Mouse (Mus musculus): ENCODE data around the gene Glod5. TPM values are rescaled to one million over a fixed set of nuclear protein-coding genes. Genes with fewer than 3 reads are reported as not detected.

The Glod5 gene
- total and polyA plus RNA-seq, 2 experiments = not detected

GRCm38 (mm10) chrX:7966161-7966560 is 52.1 kb downstream of the Glod5 start:
- H3K27ac ChIP-seq (replicated peaks; ENCODE audit: insufficient read depth, low read depth, low read length) = no peak overlapping the region
- H3K79me2 ChIP-seq (ENCODE audit: control insufficient read depth, insufficient read depth, low read length) = no peaks in the 10 kb centered on the region
- no peaks in the 10 kb centered on the region for H3K4me1 ChIP-seq (ENCODE audit: control insufficient read depth, insufficient read depth, low read length)
- DNase-seq (ENCODE audit: extremely low read depth, low read depth, low spot score) = no peak
- TF ChIP-seq POLR2A (IDR thresholded peaks at IDR 0.05; ENCODE audit: extremely low read depth, insufficient read depth, low read length) = no peak
- no peak for TF ChIP-seq CTCF (IDR thresholded peaks at IDR 0.05; ENCODE audit: low read depth, low read length)
- H3K27me3 ChIP-seq (ENCODE audit: control insufficient read depth, insufficient read depth, low read length) = no peaks in the 10 kb centered on the region
- H3K4me3 ChIP-seq (ENCODE audit: insufficient read depth, low read depth, low read length) = no peak overlapping the region
- 64% methylated on average over 4 of the region's 4 CpGs for WGBS
- H3K9ac ChIP-seq (ENCODE audit: low read depth, low read length) = no peak overlapping the region
- H3K36me3 ChIP-seq (ENCODE audit: control insufficient read depth, insufficient read depth, low read length) = no peaks in the 10 kb centered on the region

- TF ChIP-seq POLR2A (IDR thresholded peaks at IDR 0.05; ENCODE audit: extremely low read depth, insufficient read depth, low read length) = no peak
- H3K4me3 ChIP-seq (ENCODE audit: insufficient read depth, low read depth, low read length) = no peak overlapping the region
These were observed 54.3 kb downstream of the Glod5 start for GRCm38 (mm10) chrX:7963829-7964626.

GRCm38 (mm10) chrX:7958868-7959267 is 59.4 kb downstream of the Glod5 start:
- DNase-seq (ENCODE audit: extremely low read depth, low read depth, low spot score) = no peak
- H3K4me1 ChIP-seq (ENCODE audit: control insufficient read depth, insufficient read depth, low read length) = peaks cover 4% of the 10 kb centered on the region; the same call in 1 of the 2 replicates
- no peak overlapping the region for H3K4me3 ChIP-seq (ENCODE audit: insufficient read depth, low read depth, low read length)
- TF ChIP-seq POLR2A (IDR thresholded peaks at IDR 0.05; ENCODE audit: extremely low read depth, insufficient read depth, low read length) (no peak), CTCF (IDR thresholded peaks at IDR 0.05; ENCODE audit: low read depth, low read length) (no peak)
- WGBS = 91% methylated on average over 9 of the region's 9 CpGs
- H3K36me3 ChIP-seq (ENCODE audit: control insufficient read depth, insufficient read depth, low read length) = no peaks in the 10 kb centered on the region
- no peak overlapping the region for H3K27ac ChIP-seq (replicated peaks; ENCODE audit: insufficient read depth, low read depth, low read length)
- H3K79me2 ChIP-seq (ENCODE audit: control insufficient read depth, insufficient read depth, low read length) = no peaks in the 10 kb centered on the region
- H3K27me3 ChIP-seq (ENCODE audit: control insufficient read depth, insufficient read depth, low read length) = no peaks in the 10 kb centered on the region
- no peak overlapping the region for H3K9ac ChIP-seq (ENCODE audit: low read depth, low read length)

More at GRCm38 (mm10) chrX:7963829-7964626, 54.3 kb downstream of the Glod5 start:
- H3K36me3 ChIP-seq (ENCODE audit: control insufficient read depth, insufficient read depth, low read length) = no peaks in the 10 kb centered on the region
- H3K4me1 ChIP-seq (ENCODE audit: control insufficient read depth, insufficient read depth, low read length) = no peaks in the 10 kb centered on the region
- H3K79me2 ChIP-seq (ENCODE audit: control insufficient read depth, insufficient read depth, low read length) = no peaks in the 10 kb centered on the region
- no peaks in the 10 kb centered on the region for H3K27me3 ChIP-seq (ENCODE audit: control insufficient read depth, insufficient read depth, low read length)
- no peak overlapping the region for H3K27ac ChIP-seq (replicated peaks; ENCODE audit: insufficient read depth, low read depth, low read length)
- DNase-seq (ENCODE audit: extremely low read depth, low read depth, low spot score) = no peak
- H3K9ac ChIP-seq (ENCODE audit: low read depth, low read length) = no peak overlapping the region
- WGBS = 70% methylated on average over 7 of the region's 7 CpGs

Other genes starting within 250 kb of the Glod5 start
- gene Gripap1, start 228.7 kb downstream of the Glod5 start, total RNA-seq (2014; rRNA removed) = 11.5 and 13.5 TPM in 2 replicates
- 14.6 and 22.2 TPM in 2 replicates for gene Gripap1, start 228.7 kb downstream of the Glod5 start, polyA plus RNA-seq (2012; rRNA removed)
- not detected in 2 replicates for gene Kcnd1, start 196.2 kb downstream of the Glod5 start, total RNA-seq (2014; rRNA removed)
- gene Kcnd1, start 196.2 kb downstream of the Glod5 start, polyA plus RNA-seq (2012; rRNA removed) = 0.11 TPM in 2 replicates
- 18.0 and 22.0 TPM in 2 replicates for gene Otud5, start 177.1 kb downstream of the Glod5 start, total RNA-seq (2014; rRNA removed)
- 14.2 and 17.0 TPM in 2 replicates for gene Otud5, start 177.1 kb downstream of the Glod5 start, polyA plus RNA-seq (2012; rRNA removed)
- gene Pim2, start 140.2 kb downstream of the Glod5 start, total RNA-seq (2014; rRNA removed) = 0.74 and 1.9 TPM in 2 replicates
- gene Pim2, start 140.2 kb downstream of the Glod5 start, polyA plus RNA-seq (2012; rRNA removed) = 4.7 and 5.4 TPM in 2 replicates
- gene Slc35a2, start 134.5 kb downstream of the Glod5 start, total RNA-seq (2014; rRNA removed) = 10.6 and 11.5 TPM in 2 replicates
- gene Slc35a2, start 134.5 kb downstream of the Glod5 start, polyA plus RNA-seq (2012; rRNA removed) = 34.7 and 42.6 TPM in 2 replicates
- gene Pqbp1, start 119.2 kb downstream of the Glod5 start, total RNA-seq (2014; rRNA removed) = 14.3 and 15.3 TPM in 2 replicates
- 49.1 and 51.2 TPM in 2 replicates for gene Pqbp1, start 119.2 kb downstream of the Glod5 start, polyA plus RNA-seq (2012; rRNA removed)
- 20.7 and 27.5 TPM in 2 replicates for gene Timm17b, start 119.1 kb downstream of the Glod5 start, total RNA-seq (2014; rRNA removed)
- gene Timm17b, start 119.1 kb downstream of the Glod5 start, polyA plus RNA-seq (2012; rRNA removed) = 53.7 and 58.2 TPM in 2 replicates
- gene Gm10491, start 110.7 kb downstream of the Glod5 start, total RNA-seq (2014; rRNA removed) = not detected in 2 replicates
- gene Gm10491, start 110.7 kb downstream of the Glod5 start, polyA plus RNA-seq (2012; rRNA removed) = not detected in 2 replicates
- gene Gm10490, start 109.0 kb downstream of the Glod5 start, total RNA-seq (2014; rRNA removed) = not detected in 2 replicates
- gene Gm10490, start 109.0 kb downstream of the Glod5 start, polyA plus RNA-seq (2012; rRNA removed) = not detected in 2 replicates
- gene Pcsk1n, start 98.7 kb downstream of the Glod5 start, total RNA-seq (2014; rRNA removed) = 0.09 TPM in 1 of 2 replicates, not detected in the other
- gene Pcsk1n, start 98.7 kb downstream of the Glod5 start, polyA plus RNA-seq (2012; rRNA removed) = not detected in 2 replicates
- not detected in 2 replicates for gene Eras, start 89.9 kb downstream of the Glod5 start, total RNA-seq (2014; rRNA removed)
- gene Eras, start 89.9 kb downstream of the Glod5 start, polyA plus RNA-seq (2012; rRNA removed) = not detected in 2 replicates
- gene Hdac6, start 70.6 kb downstream of the Glod5 start, total RNA-seq (2014; rRNA removed) = 9.8 and 13.3 TPM in 2 replicates
- gene Hdac6, start 70.6 kb downstream of the Glod5 start, polyA plus RNA-seq (2012; rRNA removed) = 17.5 and 19.8 TPM in 2 replicates
- 0.09 TPM in 1 of 2 replicates, not detected in the other for gene Gata1, start 40.4 kb downstream of the Glod5 start, total RNA-seq (2014; rRNA removed)
- gene Gata1, start 40.4 kb downstream of the Glod5 start, polyA plus RNA-seq (2012; rRNA removed) = 0.06 TPM in 1 of 2 replicates, not detected in the other
- 3.5 and 4.6 TPM in 2 replicates for gene Suv39h1, start 56.3 kb upstream of the Glod5 start, total RNA-seq (2014; rRNA removed)
- 4.3 and 4.4 TPM in 2 replicates for gene Suv39h1, start 56.3 kb upstream of the Glod5 start, polyA plus RNA-seq (2012; rRNA removed)
- gene Was, start 72.0 kb upstream of the Glod5 start, total RNA-seq (2014; rRNA removed) = 1.6 and 2.2 TPM in 2 replicates
- 0.83 and 1.7 TPM in 2 replicates for gene Was, start 72.0 kb upstream of the Glod5 start, polyA plus RNA-seq (2012; rRNA removed)
- gene Wdr13, start 114.4 kb upstream of the Glod5 start, total RNA-seq (2014; rRNA removed) = 16.7 and 18.5 TPM in 2 replicates
- gene Wdr13, start 114.4 kb upstream of the Glod5 start, polyA plus RNA-seq (2012; rRNA removed) = 44.1 and 49.8 TPM in 2 replicates
- gene Rbm3, start 127.4 kb upstream of the Glod5 start, total RNA-seq (2014; rRNA removed) = 61.7 and 67.0 TPM in 2 replicates
- gene Rbm3, start 127.4 kb upstream of the Glod5 start, polyA plus RNA-seq (2012; rRNA removed) = 13.2 and 24.3 TPM in 2 replicates
- 0.92 and 1.9 TPM in 2 replicates for gene Tbc1d25, start 157.7 kb upstream of the Glod5 start, total RNA-seq (2014; rRNA removed)
- gene Tbc1d25, start 157.7 kb upstream of the Glod5 start, polyA plus RNA-seq (2012; rRNA removed) = 6.3 and 8.9 TPM in 2 replicates
- 243 and 273 TPM in 2 replicates for gene Ebp, start 175.0 kb upstream of the Glod5 start, total RNA-seq (2014; rRNA removed)
- 605 and 631 TPM in 2 replicates for gene Ebp, start 175.0 kb upstream of the Glod5 start, polyA plus RNA-seq (2012; rRNA removed)
- gene Porcn, start 188.0 kb upstream of the Glod5 start, total RNA-seq (2014; rRNA removed) = 1.9 and 2.7 TPM in 2 replicates
- 8.8 and 12.6 TPM in 2 replicates for gene Porcn, start 188.0 kb upstream of the Glod5 start, polyA plus RNA-seq (2012; rRNA removed)
- gene Ftsj1, start 233.9 kb upstream of the Glod5 start, total RNA-seq (2014; rRNA removed) = 11.0 and 16.8 TPM in 2 replicates
- gene Ftsj1, start 233.9 kb upstream of the Glod5 start, polyA plus RNA-seq (2012; rRNA removed) = 29.9 and 31.1 TPM in 2 replicates

All from liver, adult 2 months (tissue).